Mouse (Mus musculus) bone marrow, adult 2 months (tissue): ENCODE measurements around the gene Prtg. TPM values are rescaled to one million over a fixed set of nuclear protein-coding genes. Genes with fewer than 3 reads are reported as not detected.
A peak's percentile ranks its signal among the peaks of the same experiment; 100 is the strongest.

Experiments used
- H3K27ac ChIP-seq: fragments of 200-500 bp; 2 replicates; pipeline ENCODE4 v1.5.1; 2012; ENCODE audit warnings: low read depth, mild to moderate bottlenecking, control low read depth, inconsistent platforms, low read length; ENCODE audit not compliant: control insufficient read depth, poor library complexity, insufficient read depth
- H3K4me1 ChIP-seq: fragments of 200-500 bp; 2 replicates; pipeline ENCODE4 v1.6.1; 2011; ENCODE audit warnings: low read length; ENCODE audit not compliant: control insufficient read depth, insufficient read depth
- H3K4me3 ChIP-seq: fragments of 200-500 bp; replicated peaks from 2 replicates; pipeline ENCODE3; 2011; ENCODE audit warnings: mild to moderate bottlenecking, low read depth, low read length, control low read depth; ENCODE audit not compliant: control insufficient read depth
- CTCF ChIP-seq: fragments of 200-500 bp; IDR thresholded peaks from 2 replicates; pipeline ENCODE4 v1.5.1; 2011; ENCODE audit warnings: low read length, control low read depth; ENCODE audit not compliant: control insufficient read depth, insufficient read depth
- POLR2A ChIP-seq: fragments of 200-500 bp; IDR thresholded peaks from 2 replicates; pipeline ENCODE4 v1.6.1; 2011; ENCODE audit warnings: low read depth, mild to moderate bottlenecking, control low read depth, low read length, borderline replicate concordance; ENCODE audit not compliant: control insufficient read depth
- WGBS: fragments of 180-500 bp; shearing (Covaris S2); methylation state at CpG from one replicate; pipeline ENCODE4 v1.1.7; 2018; 5-methylcytosine and 5-hydroxymethylcytosine counted together
- polyA plus RNA-seq: library from polyadenylated mRNA; stranded (reverse); fragments of >200 nt; gene quantifications from 2 replicates; pipeline ENCODE4 v1.2.4, GENCODE M21; 2011; ENCODE audit warnings: low replicate concordance; ENCODE audit not compliant: missing spikeins, insufficient read depth, insufficient read length

The Prtg gene
- polyA plus RNA-seq, 1 experiment, result 0.55 TPM

GRCm38 (mm10) chr9:72890499-72891085, 83.9 kb downstream of the Prtg start:
- no peaks in the 10 kb centered on the region for H3K4me1 ChIP-seq
- TF ChIP-seq CTCF (no peak), POLR2A (no peak)
- H3K4me3 ChIP-seq, result no peak overlapping the region
- WGBS, result 65% methylated on average over 10 of the region's 10 CpGs
- H3K27ac ChIP-seq, result no peak overlapping the region

GRCm38 (mm10) chr9:72892761-72893160, 86.1 kb downstream of the Prtg start:
- WGBS, result 93% methylated on average over 5 of the region's 5 CpGs
- Histone ChIP-seq H3K4me3 (no peak overlapping the region), H3K27ac (no peak overlapping the region), H3K4me1 (no peaks in the 10 kb centered on the region)
- no peak for TF ChIP-seq POLR2A
- no peak for TF ChIP-seq CTCF

GRCm38 (mm10) chr9:72894796-72895352, 88.2 kb downstream of the Prtg start:
- TF ChIP-seq CTCF, result 0 out of 2 replicates have a peak, but pooled peaks have one; percentile 4
- no peak for TF ChIP-seq POLR2A
- H3K27ac ChIP-seq, result no peak overlapping the region
- 68% methylated on average over 6 of the region's 6 CpGs for WGBS
- no peaks in the 10 kb centered on the region for H3K4me1 ChIP-seq
- no peak overlapping the region for H3K4me3 ChIP-seq

GRCm38 (mm10) chr9:72902057-72902456, 95.4 kb downstream of the Prtg start:
- TF ChIP-seq CTCF (no peak), POLR2A (no peak)
- no peak overlapping the region for H3K4me3 ChIP-seq
- H3K27ac ChIP-seq, result no peak overlapping the region
- H3K4me1 ChIP-seq, result no peaks in the 10 kb centered on the region; the same call in 1 of the 2 replicates
- WGBS, result 70% methylated on average over 8 of the region's 8 CpGs

- Histone ChIP-seq H3K27ac (no peak overlapping the region), H3K4me1 (no peaks in the 10 kb centered on the region; the same call in 1 of the 2 replicates), H3K4me3 (no peak overlapping the region)
- TF ChIP-seq POLR2A, result no peak
- no peak for TF ChIP-seq CTCF
- WGBS, result 44% methylated on average over 5 of the region's 5 CpGs
Observed at GRCm38 (mm10) chr9:72902611-72903010, 95.9 kb downstream of the Prtg start.

GRCm38 (mm10) chr9:72906693-72907103, 100.0 kb downstream of the Prtg start:
- Histone ChIP-seq H3K4me1 (no peaks in the 10 kb centered on the region; the same call in 1 of the 2 replicates), H3K27ac (no peak overlapping the region), H3K4me3 (no peak overlapping the region)
- TF ChIP-seq CTCF, result no peak
- 78% methylated on average over 6 of the region's 6 CpGs for whole genome bisulfite sequencing

GRCm38 (mm10) chr9:72911381-72911780, 104.7 kb downstream of the Prtg start:
- Histone ChIP-seq H3K27ac (no peak overlapping the region), H3K4me3 (no peak overlapping the region), H3K4me1 (no peaks in the 10 kb centered on the region)
- WGBS, result 78% methylated on average over 2 of the region's 2 CpGs
- TF ChIP-seq POLR2A, result no peak

GRCm38 (mm10) chr9:72913551-72913950, 106.9 kb downstream of the Prtg start:
- H3K27ac ChIP-seq, result no peak overlapping the region
- 35% methylated on average over 6 of the region's 6 CpGs for WGBS
- H3K4me3 ChIP-seq, result no peak overlapping the region
- no peaks in the 10 kb centered on the region for H3K4me1 ChIP-seq
- TF ChIP-seq POLR2A (no peak), CTCF (no peak)

- H3K4me3 ChIP-seq, result no peak overlapping the region
- no peak overlapping the region for H3K27ac ChIP-seq
- WGBS, result 11% methylated on average over 7 of the region's 7 CpGs
- H3K4me1 ChIP-seq, result no peaks in the 10 kb centered on the region
- TF ChIP-seq CTCF (no peak), POLR2A (no peak)
Observed at GRCm38 (mm10) chr9:72915728-72916127, 109.1 kb downstream of the Prtg start.
